Mouse (Mus musculus) lung, adult 2 months (tissue): ENCODE measurements around the gene Foxp1.

Source experiments
- CTCF ChIP-seq: fragments of 200-500 bp; IDR thresholded peaks from 2 replicates; pipeline ENCODE4 v1.5.1; 2011; ENCODE audit warnings: mild to moderate bottlenecking, low read length, control low read depth; ENCODE audit not compliant: insufficient read depth
- POLR2A ChIP-seq: fragments of 200-500 bp; IDR thresholded peaks from 2 replicates; pipeline ENCODE4 v1.6.1; 2011; ENCODE audit warnings: low read depth, mild to moderate bottlenecking, control low read depth, low read length, borderline replicate concordance; ENCODE audit errors: extremely low read depth

DNA sequence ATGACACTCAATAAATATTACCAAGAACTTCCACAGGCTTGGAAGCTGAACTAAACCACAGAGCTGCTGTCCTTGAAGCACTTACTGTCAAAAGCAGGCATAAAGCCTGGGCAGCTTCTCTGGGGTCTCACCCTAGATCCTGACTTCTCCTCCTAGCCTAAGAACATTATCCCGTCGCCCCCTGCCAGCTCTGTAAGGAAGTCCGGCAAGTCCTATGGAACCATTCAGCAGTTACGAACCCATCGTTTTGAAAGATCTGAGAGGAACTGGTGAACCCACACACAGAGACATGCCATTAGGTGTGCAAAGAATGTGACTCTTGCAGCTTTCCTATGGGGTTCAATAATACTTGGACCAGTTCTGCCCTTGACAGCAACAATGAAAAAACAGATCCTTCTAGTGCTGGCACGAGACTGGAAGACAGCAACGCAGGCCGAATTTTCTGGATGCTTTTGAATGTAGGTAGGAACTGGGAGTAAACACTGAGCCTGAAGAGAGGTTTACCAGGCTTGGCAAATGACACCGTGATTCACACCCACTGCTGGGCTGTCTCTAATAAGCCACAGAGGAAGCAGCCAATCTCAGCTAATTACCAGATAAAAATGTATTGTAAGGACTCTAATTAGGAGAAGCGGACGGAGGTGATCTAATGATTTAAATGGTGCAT is 574.9 kb downstream of the Foxp1 start:
- TF ChIP-seq CTCF (no peak), POLR2A (no peak)
